Mouse (Mus musculus) adrenal gland, postnatal 4 days (tissue): Measurements from ENCODE around the gene Pex16. TPM values are rescaled to one million over a fixed set of nuclear protein-coding genes. Genes with fewer than 3 reads are reported as not detected.
A peak's percentile ranks its signal among the peaks of the same experiment; 100 is the strongest.

Experiments
- DNase-seq, 2 experiments: peaks; one replicate each; pipeline ENCODE4 v3.0.0; 2021 to 2022; ENCODE audit warnings: low spot score in 2 of 2, mixed read lengths in 2 of 2
- microRNA-seq: library from miRNA; unstranded; fragments of <30 nt; microRNA quantifications from one replicate; pipeline ENCODE4 v1.2.0, GENCODE M21; 2021
- total RNA-seq, 2 experiments: library from RNA; stranded (reverse); gene quantifications; 2 replicates each; pipeline ENCODE4 v1.2.3; 2021

The Pex16 gene
- total RNA-seq, 2 experiments from 2014 or later, result 133 to 150 TPM

- DNase-seq, result no peak
These were observed 37.2 kb downstream of the Pex16 start for GRCm38 (mm10) chr2:92411705-92412104.

GRCm38 (mm10) chr2:92421723-92422387 lies 47.4 kb downstream of the Pex16 start:
- DNase-seq, result no peak

GRCm38 (mm10) chr2:92422388-92423135 lies 48.1 kb downstream of the Pex16 start:
- no peak for DNase-seq

- no peak for DNase-seq
These were observed 48.7 kb downstream of the Pex16 start for GRCm38 (mm10) chr2:92423156-92423555.

- DNase-seq, result peak; percentile 80 to 89
These were observed 49.4 kb downstream of the Pex16 start for GRCm38 (mm10) chr2:92423702-92424461.

GRCm38 (mm10) chr2:92424462-92425308 lies 50.2 kb downstream of the Pex16 start:
- DNase-seq, result no peak

- no peak for DNase-seq
These were observed 50.9 kb downstream of the Pex16 start for GRCm38 (mm10) chr2:92425366-92425765.

- DNase-seq, result no peak
These were observed 52.0 kb downstream of the Pex16 start for GRCm38 (mm10) chr2:92426426-92426825.

GRCm38 (mm10) chr2:92427882-92428281 lies 53.4 kb downstream of the Pex16 start:
- peak in 1 of 2 experiments; percentile 35 for DNase-seq

- no peak for DNase-seq
These were observed 55.6 kb downstream of the Pex16 start for GRCm38 (mm10) chr2:92430089-92430488.

Small RNA genes within 50 kb of the gene (microRNA-seq; reads per million reads assigned to microRNA genes)
- not detected for gene Mir7000

Other genes with a start within 250 kb of the Pex16 start
- gene Large2, start 193 bp downstream of the Pex16 start, total RNA-seq, result 10 to 100 TPM in 1 of 2 experiments, 1 to 10 TPM in 1; 4.7 to 12.0 TPM
- gene 1700029I15Rik, start 7.9 kb downstream of the Pex16 start, total RNA-seq, result 10 to 100 TPM; 13.8 to 13.9 TPM
- gene Mapk8ip1, start 26.6 kb downstream of the Pex16 start, total RNA-seq, result 10 to 100 TPM; 48.9 to 52.3 TPM
- gene Cry2, start 59.4 kb downstream of the Pex16 start, total RNA-seq, result 10 to 100 TPM; 58.6 to 65.8 TPM
- gene Slc35c1, start 85.9 kb downstream of the Pex16 start, total RNA-seq, result 10 to 100 TPM; 22.7 to 23.7 TPM
- gene Chst1, start 225.0 kb downstream of the Pex16 start, total RNA-seq, result 10 to 100 TPM; 11.2 to 12.4 TPM